Mouse (Mus musculus) large intestine, adult 2 months (tissue): Measurements from ENCODE around the gene Olfr539. TPM values are rescaled to one million over a fixed set of nuclear protein-coding genes. Genes with fewer than 3 reads are reported as not detected.
"Not testable (repeated sequence)": the region's sequence is repeated elsewhere in the genome, so short reads cannot be mapped to it uniquely, and the experiment has no call there.

Source experiments
- DNase-seq: peaks from one replicate; pipeline ENCODE4 v3.0.0-alpha.2; 2012; ENCODE audit warnings: low read depth, low spot score
- WGBS: fragments of 180-500 bp; shearing (Covaris S2); methylation state at CpG from one replicate; pipeline ENCODE4 v1.1.7; 2018; 5-methylcytosine and 5-hydroxymethylcytosine counted together
- polyA plus RNA-seq: library from polyadenylated mRNA; depleted of rRNA; stranded (reverse); fragments of >200 nt; gene quantifications from 2 replicates; pipeline ENCODE4 v1.2.3, GENCODE M21; 2012; rRNA removed

The Olfr539 gene
- polyA plus RNA-seq = not detected in 2 replicates

- DNase-seq = no peak
- WGBS = 55% methylated on average over 4 of the region's 4 CpGs
Measured at GRCm38 (mm10) chr7:140659630-140660029, at the start of gene Olfr539. Olfr539 (plus strand) TSS chr7:140659930.

GRCm38 (mm10) chr7:140628670-140629069 is 31.1 kb upstream of the Olfr539 start, which contains the start of gene Olfr61:
Olfr61 (plus strand) TSS chr7:140628970.
- WGBS = 88% methylated on average over 3 of the region's 3 CpGs
- DNase-seq = not testable (repeated sequence)

DNA sequence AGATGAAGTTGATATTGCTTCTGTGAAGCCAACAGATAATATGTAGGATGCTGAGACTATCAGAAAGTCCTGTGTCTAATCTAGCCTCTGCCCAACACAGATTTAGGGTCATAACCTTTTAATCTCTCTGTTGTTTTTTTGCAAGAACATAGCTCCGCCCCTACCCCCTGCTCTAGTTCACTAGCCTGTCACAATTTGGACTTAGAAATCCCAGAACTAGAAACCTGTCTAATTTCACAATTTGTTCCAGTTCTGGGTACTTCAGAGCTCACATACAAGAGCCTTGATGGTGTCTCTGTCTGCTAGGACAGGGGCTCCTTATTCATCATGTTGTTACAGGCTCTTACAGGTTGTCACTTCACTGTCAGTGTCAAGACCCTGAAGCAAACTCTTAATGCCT is 29.2 kb upstream of the Olfr539 start:
- WGBS = 73% methylated on average over 1 of the region's 1 CpGs
- no peak for DNase-seq

- 85% methylated on average over 1 of the region's 1 CpGs for WGBS
- no peak for DNase-seq
Measured at GRCm38 (mm10) chr7:140646152-140646551, 13.6 kb upstream of the Olfr539 start, which contains the start of gene Olfr53. Olfr53 (plus strand) TSS chr7:140646452.

DNA sequence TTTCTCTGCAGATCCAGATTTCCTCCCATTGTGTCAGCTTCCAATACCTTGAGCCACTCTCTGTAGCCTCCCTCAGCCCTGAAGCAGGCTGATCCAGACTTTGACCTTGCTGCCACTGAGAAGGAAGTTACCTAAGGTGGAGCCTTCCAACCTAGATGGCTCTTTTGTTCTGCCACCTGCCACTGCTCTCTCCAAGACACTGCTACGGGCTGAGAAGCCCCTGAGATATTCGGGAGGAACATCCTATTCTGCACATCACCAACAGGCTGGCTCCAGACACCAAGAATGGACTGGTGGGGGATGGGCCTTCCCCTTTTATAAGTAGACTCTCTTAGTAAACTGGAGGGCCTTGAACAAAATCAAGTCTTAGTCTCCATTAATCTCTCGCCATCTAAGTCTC is 11.0 kb downstream of the Olfr539 start:
- DNase-seq = not testable (repeated sequence)
- 62% methylated on average over 3 of the region's 3 CpGs for WGBS

- 1% methylated on average over 6 of the region's 6 CpGs for WGBS
- DNase-seq = no peak
Measured at GRCm38 (mm10) chr7:140675863-140676262, 16.1 kb downstream of the Olfr539 start.

GRCm38 (mm10) chr7:140679591-140679990 is 19.9 kb downstream of the Olfr539 start:
- WGBS = 70% methylated on average over 4 of the region's 4 CpGs

DNA sequence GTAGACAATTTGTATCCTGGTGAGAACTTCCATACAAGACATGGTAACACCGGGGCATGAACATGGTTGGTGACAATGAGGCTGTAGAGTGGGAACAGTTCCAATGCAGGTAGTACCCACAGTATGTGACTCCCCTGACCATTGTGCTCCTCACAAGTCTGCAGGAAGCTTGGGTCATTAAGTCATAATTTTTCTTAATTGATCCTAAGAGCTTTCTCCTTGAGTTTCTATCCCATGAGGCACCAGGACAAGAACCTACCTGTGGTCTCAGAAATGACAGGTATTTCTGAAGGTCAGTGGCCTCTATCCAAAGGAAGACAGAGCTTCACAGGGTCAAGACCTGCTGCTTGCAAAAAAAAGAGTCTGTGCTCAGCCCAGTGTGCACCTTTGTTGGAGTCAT is 21.9 kb downstream of the Olfr539 start, which contains the start of gene Olfr45:
Gene Olfr45, plus strand, starts transcription at position 301 of the 400 bp plus-strand sequence.
- 78% methylated on average over 1 of the region's 1 CpGs for WGBS
- no peak for DNase-seq

More at GRCm38 (mm10) chr7:140679591-140679990, 19.9 kb downstream of the Olfr539 start:
- not testable (repeated sequence) for DNase-seq

- no peak for DNase-seq
Measured at GRCm38 (mm10) chr7:140696967-140697366, 37.2 kb downstream of the Olfr539 start, which contains the start of gene Olfr541. Olfr541 (plus strand) TSS chr7:140697267.

- WGBS = 65% methylated on average over 2 of the region's 2 CpGs
Measured at GRCm38 (mm10) chr7:140706348-140706747, 46.6 kb downstream of the Olfr539 start.

GRCm38 (mm10) chr7:140707536-140708284 is 48.0 kb downstream of the Olfr539 start:
- 64% methylated on average over 6 of the region's 6 CpGs for WGBS
- DNase-seq = no peak

More at GRCm38 (mm10) chr7:140706348-140706747, 46.6 kb downstream of the Olfr539 start:
- no peak for DNase-seq

DNA sequence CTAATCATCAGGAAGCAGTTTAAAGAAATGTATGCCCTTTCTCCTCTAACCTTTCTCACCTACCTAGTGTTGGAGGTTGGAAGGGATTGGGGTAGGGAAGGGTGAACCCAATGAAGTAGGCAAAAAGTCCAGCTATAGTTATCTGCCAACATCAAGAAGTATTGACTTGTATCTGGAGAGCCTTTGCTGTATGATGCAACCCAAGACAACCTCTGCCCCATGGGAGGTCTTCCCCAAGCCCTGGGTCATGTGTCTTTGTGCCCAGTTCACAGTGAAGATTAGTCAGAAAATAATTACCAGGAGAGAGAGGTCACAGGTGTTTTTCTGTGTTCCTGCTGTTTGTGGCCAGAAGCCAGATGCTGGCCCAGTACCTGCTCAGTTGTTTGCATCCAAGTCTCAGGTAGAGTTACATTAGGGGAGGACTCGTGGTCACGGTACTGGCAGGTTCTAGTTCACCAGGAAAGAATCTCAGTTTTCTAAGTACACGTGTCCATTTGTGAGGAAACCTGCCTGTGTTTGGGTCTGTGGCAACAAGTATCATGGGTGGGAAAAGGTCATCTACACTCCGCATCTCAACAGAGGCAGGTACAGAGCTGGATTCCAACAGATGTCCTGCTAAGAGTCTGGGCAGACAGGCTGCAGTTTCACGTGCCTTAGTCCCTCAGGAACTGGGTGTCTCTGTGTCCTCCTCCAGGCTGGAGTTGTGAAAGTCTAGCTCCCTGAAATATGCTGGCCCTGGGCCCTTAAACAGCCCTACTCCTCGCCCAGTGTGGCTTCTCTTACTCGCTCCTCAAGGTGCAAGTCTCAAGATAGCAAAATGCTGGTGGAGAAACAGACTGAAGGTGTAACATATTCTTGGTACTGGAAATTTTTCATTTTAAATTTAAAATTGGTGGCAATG is 57.7 kb downstream of the Olfr539 start:
- WGBS = 72% methylated on average over 7 of the region's 7 CpGs
- DNase-seq = no peak

DNA sequence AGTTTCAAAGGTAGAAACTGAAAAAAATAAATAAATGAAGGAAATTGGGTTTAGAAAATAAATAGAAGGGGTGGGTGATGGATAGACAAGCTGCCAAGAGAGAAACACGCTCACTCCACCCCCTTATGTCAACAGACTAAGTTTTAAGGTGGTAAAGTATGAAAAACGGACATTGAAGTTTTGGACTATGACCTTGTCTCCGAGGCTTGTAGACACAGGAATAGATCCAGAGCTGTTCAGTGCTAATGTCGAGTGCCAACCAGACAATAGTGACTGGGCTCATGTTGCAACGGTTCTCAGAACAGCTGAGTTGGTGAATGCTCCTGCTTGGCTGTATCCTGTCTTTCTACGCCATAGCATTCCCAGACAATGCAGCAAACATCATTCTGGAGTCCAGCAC is 61.4 kb downstream of the Olfr539 start:
- no peak for DNase-seq
- WGBS = 29% methylated on average over 6 of the region's 6 CpGs

GRCm38 (mm10) chr7:140725558-140725957 is 65.8 kb downstream of the Olfr539 start:
- DNase-seq = no peak

Other genes with a start within 250 kb of the Olfr539 start
- gene Olfr532, start 238.3 kb upstream of the Olfr539 start, polyA plus RNA-seq = not detected in 2 replicates
- not detected in 2 replicates for gene Olfr533, start 196.6 kb upstream of the Olfr539 start, polyA plus RNA-seq
- not detected in 2 replicates for gene Olfr535, start 175.7 kb upstream of the Olfr539 start, polyA plus RNA-seq
- not detected in 2 replicates for gene Olfr536, start 152.5 kb upstream of the Olfr539 start, polyA plus RNA-seq
- not detected in 2 replicates for gene Olfr538, start 92.0 kb upstream of the Olfr539 start, polyA plus RNA-seq
- not detected in 2 replicates for gene Olfr46, start 58.7 kb upstream of the Olfr539 start, polyA plus RNA-seq
- not detected in 2 replicates for gene Olfr61, start 31.0 kb upstream of the Olfr539 start, polyA plus RNA-seq
- not detected in 2 replicates for gene Olfr53, start 13.5 kb upstream of the Olfr539 start, polyA plus RNA-seq
- gene Olfr45, start 22.0 kb downstream of the Olfr539 start, polyA plus RNA-seq = not detected in 2 replicates
- gene Olfr541, start 37.3 kb downstream of the Olfr539 start, polyA plus RNA-seq = not detected in 2 replicates
- gene Cyp2e1, start 103.8 kb downstream of the Olfr539 start, polyA plus RNA-seq = 0.75 and 1.4 TPM in 2 replicates
- gene Syce1, start 127.9 kb downstream of the Olfr539 start, polyA plus RNA-seq = not detected in 2 replicates
- 0.15 and 0.20 TPM in 2 replicates for gene Zfp941, start 162.2 kb downstream of the Olfr539 start, polyA plus RNA-seq
- 47.2 and 49.4 TPM in 2 replicates for gene Urah, start 175.1 kb downstream of the Olfr539 start, polyA plus RNA-seq
- not detected in 2 replicates for gene Scgb1c1, start 185.6 kb downstream of the Olfr539 start, polyA plus RNA-seq
- not detected in 2 replicates for gene Odf3, start 187.9 kb downstream of the Olfr539 start, polyA plus RNA-seq
- not detected in 2 replicates for gene Gm45785, start 196.4 kb downstream of the Olfr539 start, polyA plus RNA-seq
- gene Ric8a, start 197.0 kb downstream of the Olfr539 start, polyA plus RNA-seq = 93.2 and 103 TPM in 2 replicates
- 22.0 and 22.5 TPM in 2 replicates for gene Bet1l, start 197.6 kb downstream of the Olfr539 start, polyA plus RNA-seq
- 79.6 and 86.8 TPM in 2 replicates for gene Psmd13, start 222.0 kb downstream of the Olfr539 start, polyA plus RNA-seq
- 18.4 and 23.3 TPM in 2 replicates for gene Sirt3, start 222.4 kb downstream of the Olfr539 start, polyA plus RNA-seq
- 3.4 and 4.4 TPM in 2 replicates for gene Cox8b, start 240.5 kb downstream of the Olfr539 start, polyA plus RNA-seq